Mouse (Mus musculus) adrenal gland, adult 8-10 months (tissue): ENCODE data around the gene 1700029I15Rik. TPM values are rescaled to one million over a fixed set of nuclear protein-coding genes. Genes with fewer than 3 reads are reported as not detected.
A peak's percentile ranks its signal among the peaks of the same experiment; 100 is the strongest.

ENCODE experiments used
- DNase-seq: peaks from one replicate; pipeline ENCODE4 v3.0.0; 2022
- microRNA-seq, 2 experiments: library from miRNA; unstranded; fragments of <30 nt; microRNA quantifications; one replicate each; pipeline ENCODE4 v1.2.0; 2022
- total RNA-seq, 4 experiments: library from RNA; stranded (reverse); gene quantifications; 2 replicates each; pipeline ENCODE4 v1.2.4; 2022

Gene 1700029I15Rik
- total RNA-seq, 4 experiments from 2014 or later = 8.0 to 18.6 (median 10.3) TPM

DNA sequence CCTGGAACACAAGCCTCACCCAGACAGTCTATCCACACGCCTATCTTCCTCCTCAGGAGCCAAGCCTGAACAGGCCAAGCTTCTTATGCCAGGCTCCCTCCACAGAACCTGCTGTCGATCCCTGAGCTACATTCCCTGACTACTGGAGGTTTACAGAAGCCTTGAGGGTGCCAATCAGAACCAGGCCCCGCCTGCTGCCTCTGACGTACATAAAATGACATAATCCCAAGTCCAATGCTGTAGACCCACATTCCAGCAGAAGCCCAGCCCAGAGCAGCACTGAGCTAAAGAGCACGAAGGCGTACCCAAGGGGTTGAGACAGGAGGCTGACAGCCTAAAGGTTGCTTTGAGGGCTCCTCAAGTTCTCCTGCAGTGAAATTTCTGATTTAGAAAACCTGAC, 45.5 kb downstream of the 1700029I15Rik start:
- DNase-seq = peak; percentile 87

DNA sequence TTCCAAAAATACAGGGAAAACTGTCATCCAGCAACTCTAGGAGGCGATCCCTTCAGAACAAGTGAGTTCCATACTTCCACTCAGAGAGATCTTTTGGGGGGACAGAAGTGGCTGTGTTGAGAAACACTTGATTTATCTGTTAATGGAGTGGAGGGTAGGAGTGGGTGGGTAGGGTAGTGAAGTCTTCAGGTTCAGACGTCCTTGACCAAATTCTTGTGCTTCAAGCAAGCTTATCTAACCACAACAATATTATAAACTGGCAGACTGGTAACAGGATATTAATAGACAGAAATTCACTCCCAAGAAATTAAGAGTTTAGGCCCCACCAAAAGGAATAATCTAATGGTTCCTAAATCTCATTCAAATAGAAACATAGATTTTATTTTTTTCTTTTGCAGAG, 47.8 kb downstream of the 1700029I15Rik start:
- no peak for DNase-seq

DNA sequence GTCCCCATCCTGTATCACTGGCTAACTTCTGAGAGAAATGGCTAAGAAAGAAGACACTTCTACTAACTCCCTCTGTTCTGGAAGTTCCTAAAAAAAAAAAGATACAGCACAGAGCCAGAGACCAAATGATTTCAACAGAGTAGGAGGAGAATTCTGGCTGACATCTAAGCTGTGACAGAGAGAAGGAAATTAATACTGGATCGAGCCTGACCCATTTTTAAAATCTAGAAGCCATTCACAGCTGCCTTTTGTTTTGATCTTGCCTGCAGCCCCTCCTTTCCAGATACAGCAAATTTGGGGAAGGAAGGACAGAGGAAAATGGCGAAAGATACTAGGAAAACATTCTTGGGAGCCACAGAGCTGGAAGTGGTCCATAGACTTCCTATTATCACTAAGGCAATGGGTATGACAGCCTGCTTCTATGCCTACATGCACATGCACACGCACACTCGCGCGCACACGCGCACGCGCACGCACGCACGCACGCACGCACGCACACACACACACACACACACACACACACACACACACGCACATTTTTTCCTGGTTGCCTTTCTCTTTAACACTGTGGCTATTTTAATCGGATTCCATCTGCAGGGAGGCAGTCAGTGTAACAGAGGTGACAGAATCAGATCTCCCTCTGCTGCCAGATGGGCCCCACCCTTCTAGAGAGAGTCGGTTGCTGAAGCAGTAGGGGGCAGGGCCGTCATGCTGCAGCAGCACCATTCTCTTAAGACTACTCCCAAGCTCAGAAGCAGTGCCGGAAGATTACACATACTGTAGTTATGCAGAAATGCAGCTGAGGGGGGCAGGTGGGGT, 48.6 kb downstream of the 1700029I15Rik start:
- DNase-seq = no peak

DNA sequence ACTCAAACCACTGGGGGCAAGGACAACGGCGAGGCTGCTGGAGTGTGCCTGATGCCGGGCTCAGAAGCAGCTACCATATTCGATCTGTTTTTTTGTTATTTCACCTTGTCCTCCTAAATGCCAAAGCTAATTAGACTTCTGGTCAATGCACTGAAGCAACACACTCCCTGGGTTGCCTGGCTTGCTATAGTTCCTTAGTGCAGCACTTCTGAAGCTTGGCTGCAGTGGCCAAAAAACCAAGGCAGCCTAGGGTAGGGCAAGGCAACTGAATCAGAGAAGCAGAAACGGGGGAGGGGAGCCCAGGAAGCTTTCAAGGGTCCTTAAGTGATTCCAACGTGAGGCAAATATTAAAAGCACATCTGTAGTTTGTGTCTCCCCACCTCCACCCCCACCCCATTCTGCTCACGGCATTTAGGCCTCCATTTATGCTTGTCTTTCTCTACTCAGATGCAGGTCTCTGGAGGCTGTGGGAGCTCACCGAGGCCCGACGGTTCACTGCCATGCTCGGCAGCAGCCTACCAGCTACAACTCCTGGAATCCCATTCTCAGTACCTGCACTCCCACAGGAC, 49.4 kb downstream of the 1700029I15Rik start:
- DNase-seq = no peak

DNA sequence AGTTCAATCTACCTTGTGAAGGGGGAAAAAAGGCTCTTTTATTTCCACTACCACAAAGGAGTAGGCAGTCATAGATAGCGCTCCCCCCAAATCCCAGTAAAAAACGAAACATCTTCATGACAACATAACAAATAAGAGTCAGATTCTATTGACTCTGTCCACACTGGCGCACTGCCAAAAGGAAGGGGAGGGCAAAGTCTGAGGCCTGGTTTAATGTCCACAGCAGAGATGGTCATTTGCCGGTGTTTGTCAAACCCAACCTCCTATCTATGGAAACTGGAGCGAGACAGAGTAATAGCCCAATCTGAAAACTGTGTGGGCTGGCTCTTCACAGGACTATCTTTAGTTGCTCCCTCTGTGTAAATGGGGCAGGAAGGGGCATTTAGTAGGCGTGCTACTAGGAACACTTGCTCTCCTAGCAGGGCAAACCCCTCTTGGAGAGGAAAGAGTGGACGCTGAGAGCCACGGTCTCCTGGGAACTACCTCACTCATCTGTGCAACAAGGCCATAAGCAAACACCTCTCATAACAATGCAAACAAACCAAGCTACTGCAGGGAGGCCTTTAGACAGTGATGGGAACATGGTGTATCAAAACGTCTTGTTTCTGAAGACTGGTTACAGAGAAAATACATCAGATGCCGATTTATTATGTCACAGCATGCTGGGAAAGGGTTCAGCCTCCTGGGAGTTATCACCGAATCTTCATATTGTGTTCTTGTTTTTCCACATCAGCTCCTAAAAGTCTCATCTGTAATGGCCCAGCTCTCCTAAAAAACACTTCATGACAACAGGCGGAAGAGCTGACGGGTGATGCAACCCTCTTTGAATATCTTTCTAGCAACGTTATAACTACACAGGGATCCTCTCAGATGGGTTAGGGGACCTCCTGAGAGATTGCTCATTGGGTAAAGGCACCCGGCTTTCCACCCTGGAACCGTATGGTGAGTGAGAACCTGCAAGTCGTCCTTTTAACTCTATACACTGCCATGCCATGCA, 50.3 kb downstream of the 1700029I15Rik start:
- no peak for DNase-seq

DNA sequence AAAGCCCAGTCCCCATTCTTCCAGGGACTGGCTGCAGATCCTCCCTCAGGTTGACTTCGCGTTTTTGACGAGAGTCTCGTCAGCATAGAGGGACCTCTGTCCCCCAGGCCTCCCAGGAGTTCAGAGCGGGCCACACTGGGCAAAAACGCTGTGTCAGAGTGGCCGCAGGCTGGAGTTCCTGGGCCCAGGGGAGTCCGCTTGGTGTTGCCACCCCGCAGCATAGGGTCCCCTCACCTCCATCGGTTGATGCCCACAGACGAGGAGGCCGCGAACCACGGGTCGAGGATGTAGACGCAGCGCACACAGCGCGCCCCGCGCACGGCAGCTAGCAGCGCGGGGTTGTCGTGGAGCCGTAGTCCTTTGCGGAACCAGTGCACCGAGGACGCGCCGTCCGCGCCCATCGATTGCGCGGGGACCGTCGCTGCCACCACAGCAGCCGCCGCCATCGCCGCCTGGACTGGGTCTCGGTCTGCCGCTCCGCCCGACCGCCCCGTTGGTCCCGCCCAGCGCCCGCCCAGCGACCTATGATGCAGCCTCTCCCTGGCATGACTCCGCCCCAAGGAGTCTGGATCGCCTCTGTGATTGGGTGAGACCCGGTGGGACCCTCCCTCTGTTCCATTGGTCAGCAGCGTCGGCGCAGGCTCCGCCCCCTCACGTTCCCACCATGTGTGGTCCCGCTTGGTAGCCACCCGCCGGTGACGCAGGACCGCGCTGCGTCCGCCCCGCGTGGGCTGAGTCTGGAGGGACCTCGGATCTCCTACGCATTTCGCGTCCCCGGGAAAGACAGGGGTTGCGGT, 51.4 kb downstream of the 1700029I15Rik start, which contains the start of gene Cry2:
Cry2 (minus strand) TSS at position 466 of the 797 bp plus-strand sequence.
- DNase-seq = peak; percentile 99

DNA sequence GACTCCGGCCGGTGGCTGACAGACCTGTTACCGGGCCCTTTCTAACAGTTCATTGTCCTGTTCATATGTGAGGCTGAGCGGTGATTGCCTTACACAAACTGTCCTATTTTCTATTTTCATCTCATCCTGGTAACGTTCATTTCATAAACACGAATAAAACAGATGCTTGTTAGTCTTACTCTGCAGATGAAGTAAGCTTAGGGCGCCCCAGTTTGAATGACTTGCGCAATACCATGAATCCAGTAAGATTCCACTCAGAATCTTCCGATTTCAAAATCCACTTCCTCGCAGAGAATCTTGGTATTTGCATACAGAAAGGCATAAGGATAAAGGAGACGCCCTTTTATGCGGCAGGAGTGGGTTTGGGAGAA, 52.0 kb downstream of the 1700029I15Rik start:
- DNase-seq = no peak

DNA sequence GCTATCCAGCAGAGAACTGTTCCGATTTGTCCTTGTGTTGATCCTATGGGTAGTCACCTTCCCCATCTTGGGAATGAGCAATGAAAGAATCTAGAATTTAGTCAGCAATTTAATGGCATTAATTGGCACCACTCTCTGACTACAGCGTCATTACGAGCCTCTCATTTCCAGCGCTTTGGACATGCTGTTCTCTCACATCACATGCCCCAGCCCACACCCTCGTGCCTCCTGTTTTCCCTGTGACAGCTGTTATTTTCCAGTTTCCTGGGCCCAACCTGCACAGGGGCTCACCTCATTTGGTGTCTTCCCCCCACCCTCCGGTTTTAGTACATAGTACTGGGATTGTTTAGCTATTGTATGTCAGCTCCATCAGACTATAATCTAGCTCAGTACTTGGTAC, 52.7 kb downstream of the 1700029I15Rik start:
- DNase-seq = no peak

Small RNA genes within 50 kb of the gene (microRNA-seq; reads per million reads assigned to microRNA genes)
- gene Mir7000 = 0.17 to 0.18 reads per million in 2 experiments

Other genes with a start within 250 kb of the 1700029I15Rik start
- gene Pex16, start 7.9 kb upstream of the 1700029I15Rik start, total RNA-seq = 100 to 1,000 TPM in 2 of 4 experiments, 10 to 100 TPM in 2; 63.1 to 281 (median 138) TPM
- gene Large2, start 7.7 kb upstream of the 1700029I15Rik start, total RNA-seq = 1 to 10 TPM in 3 of 4 experiments, under 1 TPM in 1; 0.40 to 4.6 (median 2.1) TPM
- gene Mapk8ip1, start 18.7 kb downstream of the 1700029I15Rik start, total RNA-seq = 10 to 100 TPM; 34.6 to 43.3 (median 38.7) TPM
- gene Cry2, start 51.5 kb downstream of the 1700029I15Rik start, total RNA-seq = 10 to 100 TPM; 44.0 to 57.9 (median 47.5) TPM
- 10 to 100 TPM; 15.7 to 24.0 (median 19.6) TPM for gene Slc35c1, start 78.0 kb downstream of the 1700029I15Rik start, total RNA-seq
- gene Chst1, start 217.2 kb downstream of the 1700029I15Rik start, total RNA-seq = 10 to 100 TPM; 10.3 to 25.3 (median 16.5) TPM